In genomic region chr7:49558895-49559294, GRCm38 (mm10) we compare ENCODE assay signal across 8 mouse cellular contexts.
A peak's percentile ranks its signal among the peaks of the same experiment; 100 is the strongest.
DNase-seq lines count a peak whose midpoint lies in the region; ATAC-seq lines count a peak whose summit lies in the region.
"Had no signal": no experiment of that assay in that cellular context is flagged by ENCODE, and none has a peak within 500 bp of the region (broad histone marks: within the 10 kb centered on the region; RNA-seq: fewer than 3 reads in every experiment).

No protein-coding gene starts in this region.

- no peak overlapping the region for H3K9ac ChIP-seq in limb, embryonic 12.5 days (replicated peaks)
- no peak overlapping the region for H3K9ac ChIP-seq in forebrain, embryonic 16.5 days (replicated peaks; ENCODE audit: low read depth, low read length)
- H3K9ac ChIP-seq: liver, embryonic 13.5 days had no signal

- peaks cover 24% of the 10 kb centered on the region for H3K4me1 ChIP-seq in limb, embryonic 12.5 days (replicated peaks)
- H3K4me1 ChIP-seq in limb, embryonic 10.5 days: peaks cover 27% of the 10 kb centered on the region
- H3K4me1 ChIP-seq in forebrain, embryonic 16.5 days (replicated peaks; ENCODE audit: control insufficient read depth, insufficient read depth, low read length): peaks cover 17% of the 10 kb centered on the region
- H3K4me1 ChIP-seq: liver, embryonic 13.5 days had no signal

- 85% methylated on average over 5 of the region's 5 CpGs for WGBS in limb, embryonic 12.5 days
- 88% methylated on average over 5 of the region's 5 CpGs for WGBS in limb, embryonic 10.5 days
- WGBS in forebrain, embryonic 16.5 days: 70% methylated on average over 5 of the region's 5 CpGs

- H3K27ac ChIP-seq in limb, embryonic 12.5 days: no peak overlapping the region
- no peak overlapping the region for H3K27ac ChIP-seq in limb, embryonic 10.5 days
- no peak overlapping the region for H3K27ac ChIP-seq in forebrain, embryonic 16.5 days (ENCODE audit: low read length)
- H3K27ac ChIP-seq: liver, embryonic 13.5 days had no signal

- no peak for DNase-seq in limb, embryonic 10.5 days (ENCODE audit: low spot score)
- peak; percentile 41 to 52 for DNase-seq in cerebellum, adult 18-20 months
- peak; percentile 45 for DNase-seq in lung, postnatal 14 days
- DNase-seq in spleen, adult 18-20 months: no peak
- no peak for DNase-seq in c-Kit-positive CD71-positive TER-119-positive erythroid progenitor cells, embryonic 14.5 days (ENCODE audit: low spot score)
- DNase-seq: liver, embryonic 13.5 days had no signal

- no peak for ATAC-seq in limb, embryonic 12.5 days (ENCODE audit: insufficient number of reproducible peaks, insufficient read depth, low FRiP score, low TSS enrichment, low read depth)
- ATAC-seq in forebrain, embryonic 16.5 days: 0 out of 2 replicates have a peak, but pooled peaks have one; percentile 48

- H3K36me3 ChIP-seq in limb, embryonic 12.5 days: 0 out of 2 replicates have a peak, but pooled peaks cover 4% of the 10 kb centered on the region
- peaks cover 6% of the 10 kb centered on the region; the same call in 1 of the 2 replicates for H3K36me3 ChIP-seq in limb, embryonic 10.5 days
- H3K36me3 ChIP-seq in forebrain, embryonic 16.5 days (ENCODE audit: control insufficient read depth, insufficient read depth): no peaks in the 10 kb centered on the region

- H3K4me3 ChIP-seq in limb, embryonic 12.5 days (replicated peaks): no peak overlapping the region
- H3K4me3 ChIP-seq in limb, embryonic 10.5 days: no peak overlapping the region
- no peak overlapping the region for H3K4me3 ChIP-seq in forebrain, embryonic 16.5 days (replicated peaks; ENCODE audit: low read length)
- H3K4me3 ChIP-seq: liver, embryonic 13.5 days had no signal

- H3K9me3 ChIP-seq in limb, embryonic 12.5 days: no peaks in the 10 kb centered on the region
- no peaks in the 10 kb centered on the region for H3K9me3 ChIP-seq in limb, embryonic 10.5 days (replicated peaks)
- no peaks in the 10 kb centered on the region for H3K9me3 ChIP-seq in forebrain, embryonic 16.5 days (ENCODE audit: control insufficient read depth, low read length)
- H3K9me3 ChIP-seq: liver, embryonic 13.5 days had no signal

- no peaks in the 10 kb centered on the region for H3K27me3 ChIP-seq in limb, embryonic 12.5 days
- H3K27me3 ChIP-seq in limb, embryonic 10.5 days (ENCODE audit: low read depth, poor library complexity, severe bottlenecking): no peaks in the 10 kb centered on the region
- no peaks in the 10 kb centered on the region for H3K27me3 ChIP-seq in forebrain, embryonic 16.5 days (replicated peaks; ENCODE audit: control insufficient read depth, insufficient read depth, low read length)
- H3K27me3 ChIP-seq: liver, embryonic 13.5 days had no signal

- H3K4me2 ChIP-seq in limb, embryonic 12.5 days: 0 out of 2 replicates have a peak overlapping the region, but pooled peaks have one; percentile 8
- H3K4me2 ChIP-seq in forebrain, embryonic 16.5 days (ENCODE audit: low read length): no peak overlapping the region
- H3K4me2 ChIP-seq: liver, embryonic 13.5 days had no signal

Comparison
In these comparisons a context has a peak if more than half of its experiments do, and no peak if none do; other contexts are left out.
1. DNase-seq: peak in cerebellum, adult 18-20 months (2 of 2) and lung, postnatal 14 days (single experiment); none in limb, embryonic 10.5 days (single experiment), spleen, adult 18-20 months (0 of 2) and c-Kit-positive CD71-positive TER-119-positive erythroid progenitor cells, embryonic 14.5 days (single experiment).